ENCODE assay signal across 29 mouse cellular contexts in the genomic region with DNA sequence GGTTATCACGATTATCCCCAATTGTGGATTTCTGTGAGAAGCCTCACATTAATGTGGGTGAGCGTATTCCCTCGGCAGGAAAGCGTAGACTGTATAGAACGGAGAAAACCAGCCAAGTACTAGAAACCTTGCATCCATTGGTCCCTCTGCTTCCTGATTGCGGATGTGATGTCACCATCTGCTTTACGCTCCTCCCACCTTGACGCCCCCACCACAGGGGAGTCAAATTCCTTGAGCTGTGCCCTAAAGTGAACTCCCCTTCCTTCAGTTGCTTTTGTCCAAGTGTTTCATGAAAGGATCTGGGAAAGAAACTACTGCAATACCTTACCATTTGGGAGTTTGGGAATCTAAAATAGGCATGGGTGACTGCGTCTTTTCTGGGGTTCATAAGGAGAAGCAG.
A peak's percentile ranks its signal among the peaks of the same experiment; 100 is the strongest.
DNase-seq lines count a peak whose midpoint lies in the region; ATAC-seq and TF ChIP-seq lines count a peak whose summit lies in the region.
"Had no signal": no experiment of that assay in that cellular context is flagged by ENCODE, and none has a peak within 500 bp of the region (broad histone marks: within the 10 kb centered on the region; RNA-seq: fewer than 3 reads in every experiment).

No protein-coding gene starts in this region.

- peaks cover 34% of the 10 kb centered on the region for H3K4me1 ChIP-seq in kidney, embryonic 16.5 days (ENCODE audit: insufficient read depth, low read length)
- peaks cover 33% of the 10 kb centered on the region for H3K4me1 ChIP-seq in E14TG2a.4 (replicated peaks; ENCODE audit: low read depth, low read length)
- H3K4me1 ChIP-seq in ES-E14 (ENCODE audit: control insufficient read depth in 2 of 2, insufficient read depth in 2 of 2, low read length in 2 of 2, poor library complexity in 1 of 2) = no peaks in the 10 kb centered on the region; a peak in 3 of 4 replicates
- peaks cover 40% of the 10 kb centered on the region for H3K4me1 ChIP-seq in limb, embryonic 14.5 days (ENCODE audit: control insufficient read depth, insufficient read depth, low read length)
- no peaks in the 10 kb centered on the region for H3K4me1 ChIP-seq in intestine, postnatal 0 days (replicated peaks; ENCODE audit: control insufficient read depth, insufficient read depth, low read length)

- TF ChIP-seq CTCF in E14TG2a.4 (conservative IDR thresholded peaks at IDR 0.05; ENCODE audit: low read length) = no peak
- no peak for TF ChIP-seq CTCF in intestine, postnatal 0 days (IDR thresholded peaks at IDR 0.05; ENCODE audit: low read depth)

- no peak overlapping the region for H3K9ac ChIP-seq in kidney, embryonic 16.5 days (replicated peaks; ENCODE audit: low read length)
- H3K9ac ChIP-seq in ES-E14 (ENCODE audit: insufficient read depth, low read depth, low read length, poor library complexity, severe bottlenecking) = no peak overlapping the region; the same call in 1 of the 2 replicates
- no peak overlapping the region for H3K9ac ChIP-seq in limb, embryonic 14.5 days (ENCODE audit: low read depth, low read length, severe bottlenecking)
- H3K9ac ChIP-seq in intestine, postnatal 0 days (ENCODE audit: low read depth, low read length) = no peak overlapping the region
- H3K9ac ChIP-seq: heart, embryonic 12.5 days; hindbrain, embryonic 13.5 days; lung, embryonic 15.5 days; neural tube, embryonic 12.5 days had no signal

- no peaks in the 10 kb centered on the region for H3K36me3 ChIP-seq in kidney, embryonic 16.5 days (ENCODE audit: insufficient read depth, low read length)
- H3K36me3 ChIP-seq in E14TG2a.4 (ENCODE audit: insufficient read depth, low read length) (no peaks in the 10 kb centered on the region), ES-E14 (ENCODE audit: control insufficient read depth, insufficient read depth, low read length, poor library complexity, severe bottlenecking) (no peaks in the 10 kb centered on the region)
- no peaks in the 10 kb centered on the region for H3K36me3 ChIP-seq in limb, embryonic 14.5 days (ENCODE audit: control insufficient read depth, insufficient read depth, low read length)
- H3K36me3 ChIP-seq in intestine, postnatal 0 days (ENCODE audit: control insufficient read depth, insufficient read depth) = no peaks in the 10 kb centered on the region
- H3K36me3 ChIP-seq: G1E; heart, embryonic 12.5 days; hindbrain, embryonic 13.5 days; lung, embryonic 15.5 days; midbrain, embryonic 10.5 days; neural tube, embryonic 12.5 days had no signal

- H3K4me3 ChIP-seq in kidney, embryonic 16.5 days (ENCODE audit: low read length) = no peak overlapping the region
- H3K4me3 ChIP-seq in E14TG2a.4 (replicated peaks; ENCODE audit: low read length) (peak overlapping the region; percentile 73), ES-E14 (ENCODE audit: insufficient read depth in 1 of 2, low read depth in 1 of 2, low read length in 2 of 2, poor library complexity in 1 of 2, severe bottlenecking in 1 of 2) (peak overlapping the region; percentile 41 to 93; a peak in 3 of 4 replicates)
- no peak overlapping the region for H3K4me3 ChIP-seq in limb, embryonic 14.5 days (replicated peaks; ENCODE audit: low read length)
- H3K4me3 ChIP-seq in intestine, postnatal 0 days (ENCODE audit: low read depth, low read length) = no peak overlapping the region
- H3K4me3 ChIP-seq: erythroblast, embryonic 14.5 days; heart, embryonic 12.5 days; hindbrain, embryonic 13.5 days; lung, embryonic 15.5 days; midbrain, embryonic 10.5 days; myocyte; neural tube, embryonic 12.5 days had no signal

- TF ChIP-seq POLR2A in limb, embryonic 14.5 days (IDR thresholded peaks at IDR 0.05; ENCODE audit: borderline replicate concordance, extremely low read depth, insufficient read depth, insufficient read length) = no peak

- in situ Hi-C loops in ES-E14 (cut with MboI; ENCODE audit: low sequenced_read_pairs in 2 of 2, unreplicated experiment in 2 of 2) = no loop called here

- DNase-seq in kidney, adult 9 months = no peak
- DNase-seq in ES-E14 (ENCODE audit: low read depth, low spot score) = no peak
- DNase-seq in limb, embryonic 14.5 days (ENCODE audit: low spot score) = no peak
- no peak for DNase-seq in embryo, embryonic 10 days (ENCODE audit: low spot score)
- DNase-seq: adrenal gland, postnatal 36 days; cerebellum, adult 18-20 months; cerebellum, postnatal 10 days; gastrocnemius, postnatal 14 days; heart, adult 18-20 months; heart, postnatal 4 days; kidney, postnatal 10 days; right cerebral cortex, adult 18-20 months; spleen, adult 18-20 months; thymus, adult 2 months; thymus, postnatal 36 days had no signal

- H3K9me3 ChIP-seq in kidney, embryonic 16.5 days (ENCODE audit: low read length) = no peaks in the 10 kb centered on the region
- H3K9me3 ChIP-seq in E14TG2a.4 (ENCODE audit: low read length) = no peaks in the 10 kb centered on the region
- no peaks in the 10 kb centered on the region for H3K9me3 ChIP-seq in ES-E14 (ENCODE audit: control insufficient read depth, insufficient read depth, low read depth, low read length)
- no peaks in the 10 kb centered on the region for H3K9me3 ChIP-seq in limb, embryonic 14.5 days (ENCODE audit: control insufficient read depth, low read length)
- no peaks in the 10 kb centered on the region for H3K9me3 ChIP-seq in intestine, postnatal 0 days (ENCODE audit: control insufficient read depth)
- H3K9me3 ChIP-seq: heart, embryonic 12.5 days; hindbrain, embryonic 13.5 days; lung, embryonic 15.5 days; midbrain, embryonic 10.5 days; neural tube, embryonic 12.5 days had no signal

- WGBS in kidney, embryonic 16.5 days = 76% methylated on average over 9 of the region's 9 CpGs
- WGBS in limb, embryonic 14.5 days = 79% methylated on average over 9 of the region's 9 CpGs
- 93% methylated on average over 9 of the region's 9 CpGs for WGBS in intestine, postnatal 0 days

- ATAC-seq in kidney, embryonic 16.5 days (ENCODE audit: low FRiP score, low TSS enrichment) = 0 out of 2 replicates have a peak, but pooled peaks have one; percentile 21
- ATAC-seq in limb, embryonic 14.5 days (ENCODE audit: low FRiP score, low read depth) = no peak
- no peak for ATAC-seq in intestine, postnatal 0 days
- ATAC-seq: forebrain, embryonic 16.5 days; intestine, embryonic 16.5 days; midbrain, embryonic 16.5 days had no signal

- no peak overlapping the region for H3K27ac ChIP-seq in kidney, embryonic 16.5 days (ENCODE audit: low read length)
- H3K27ac ChIP-seq in ES-E14 (ENCODE audit: insufficient read depth, low read depth, low read length, poor library complexity, severe bottlenecking) = no peak overlapping the region
- no peak overlapping the region for H3K27ac ChIP-seq in limb, embryonic 14.5 days (replicated peaks; ENCODE audit: low read depth, low read length)
- H3K27ac ChIP-seq in intestine, postnatal 0 days (ENCODE audit: low read depth, low read length) = no peak overlapping the region
- H3K27ac ChIP-seq: hindbrain, embryonic 13.5 days; lung, embryonic 15.5 days; midbrain, embryonic 10.5 days; neural tube, embryonic 12.5 days had no signal

- no peak overlapping the region; the same call in 1 of the 2 replicates for H3K4me2 ChIP-seq in kidney, embryonic 16.5 days (replicated peaks; ENCODE audit: low read depth, low read length)
- H3K4me2 ChIP-seq in limb, embryonic 14.5 days (replicated peaks; ENCODE audit: low read depth, low read length, severe bottlenecking) = peak overlapping the region; percentile 9; the same call in 1 of the 2 replicates
- H3K4me2 ChIP-seq in intestine, postnatal 0 days (replicated peaks; ENCODE audit: low read depth) = no peak overlapping the region
- H3K4me2 ChIP-seq: heart, embryonic 12.5 days; hindbrain, embryonic 13.5 days; lung, embryonic 15.5 days; neural tube, embryonic 12.5 days had no signal

- no peaks in the 10 kb centered on the region for H3K27me3 ChIP-seq in kidney, embryonic 16.5 days (ENCODE audit: insufficient read depth, low read length)
- H3K27me3 ChIP-seq in E14TG2a.4 (ENCODE audit: insufficient read depth, low read length) = no peaks in the 10 kb centered on the region
- no peaks in the 10 kb centered on the region for H3K27me3 ChIP-seq in limb, embryonic 14.5 days (ENCODE audit: control insufficient read depth, insufficient read depth, low read length)
- no peaks in the 10 kb centered on the region for H3K27me3 ChIP-seq in intestine, postnatal 0 days (replicated peaks; ENCODE audit: control insufficient read depth, insufficient read depth, low read length)
- H3K27me3 ChIP-seq: heart, embryonic 12.5 days; hindbrain, embryonic 13.5 days; lung, embryonic 15.5 days; neural tube, embryonic 12.5 days had no signal

TF ChIP-seq in ES-E14, 5 proteins besides CTCF, POLR2A, EP300 and RAD21:
- TF ChIP-seq HCFC1 (IDR thresholded peaks at IDR 0.05; ENCODE audit: borderline replicate concordance, insufficient read depth, low read length) (no peak), ZC3H11A (IDR thresholded peaks at IDR 0.05; ENCODE audit: borderline replicate concordance, low read depth, low read length) (no peak), MAFK (IDR thresholded peaks at IDR 0.05; ENCODE audit: insufficient read depth, low read depth, low read length) (no peak), ZNF384 (IDR thresholded peaks at IDR 0.05; ENCODE audit: low read depth, low read length) (no peak), CHD2 (IDR thresholded peaks at IDR 0.05; ENCODE audit: low read depth, low read length) (no peak)

Comparison
In these comparisons a context has a peak if more than half of its experiments do, and no peak if none do; other contexts are left out.
1. H3K4me3 ChIP-seq: peak in E14TG2a.4 (single experiment) and ES-E14 (2 of 2); none in kidney, embryonic 16.5 days (single experiment), limb, embryonic 14.5 days (single experiment) and intestine, postnatal 0 days (single experiment).